ENCODE assay signal across 9 mouse cellular contexts in genomic region chr15:14628523-14628922, GRCm38 (mm10).
DNase-seq lines count a peak whose midpoint lies in the region; ATAC-seq and TF ChIP-seq lines count a peak whose summit lies in the region.
"Had no signal": no experiment of that assay in that cellular context is flagged by ENCODE, and none has a peak within 500 bp of the region (broad histone marks: within the 10 kb centered on the region; RNA-seq: fewer than 3 reads in every experiment).

No protein-coding gene starts in this region.

- ATAC-seq in monocyte, adult 5-6 weeks (replicated peaks; ENCODE audit: insufficient number of reproducible peaks, low FRiP score, low TSS enrichment, poor library complexity, severe bottlenecking), result no peak

- TF ChIP-seq CTCF in gastrocnemius, adult 2 months (IDR thresholded peaks at IDR 0.05), result peak; percentile 22; the same call in 1 of the 2 replicates

- intact Hi-C loops in gastrocnemius, adult 2 months (cut with DNase I), result no loop called here

- no peak overlapping the region for H3K27ac ChIP-seq in gastrocnemius, adult 2 months
- H3K27ac ChIP-seq: midbrain, embryonic 12.5 days had no signal

- H3K4me3 ChIP-seq in gastrocnemius, adult 2 months, result no peak overlapping the region
- H3K4me3 ChIP-seq: midbrain, embryonic 12.5 days had no signal

- DNase-seq in gastrocnemius, adult 2 months, result no peak
- no peak for DNase-seq in gastrocnemius, adult 18-20 months (ENCODE audit: low spot score)
- peak; percentile 39 to 67 for DNase-seq in right cerebral cortex, adult 2 months (ENCODE audit: low spot score in 2 of 2)
- DNase-seq in right cerebral cortex, postnatal 36 days (ENCODE audit: low spot score in 2 of 2), result no peak
- peak; percentile 7 for DNase-seq in induced T-regulatory cell, adult 2 months (ENCODE audit: low read depth)
- DNase-seq in spleen, postnatal 14 days (ENCODE audit: low spot score in 2 of 2), result no peak
- DNase-seq in thymus, postnatal 10 days (ENCODE audit: low spot score in 2 of 2), result no peak

Comparison
In these comparisons a context has a peak if more than half of its experiments do, and no peak if none do; other contexts are left out.
1. DNase-seq: peak in right cerebral cortex, adult 2 months (2 of 2) and induced T-regulatory cell, adult 2 months (single experiment); none in gastrocnemius, adult 2 months (single experiment), gastrocnemius, adult 18-20 months (single experiment), right cerebral cortex, postnatal 36 days (0 of 2), spleen, postnatal 14 days (0 of 2) and thymus, postnatal 10 days (0 of 2).